Mouse (Mus musculus): Measurements from ENCODE around the gene Med20. TPM values are rescaled to one million over a fixed set of nuclear protein-coding genes. Genes with fewer than 3 reads are reported as not detected.

Med20 gene
- total and polyA plus RNA-seq, 3 experiments: 45.7 to 62.6 TPM; not detected in 1

DNA sequence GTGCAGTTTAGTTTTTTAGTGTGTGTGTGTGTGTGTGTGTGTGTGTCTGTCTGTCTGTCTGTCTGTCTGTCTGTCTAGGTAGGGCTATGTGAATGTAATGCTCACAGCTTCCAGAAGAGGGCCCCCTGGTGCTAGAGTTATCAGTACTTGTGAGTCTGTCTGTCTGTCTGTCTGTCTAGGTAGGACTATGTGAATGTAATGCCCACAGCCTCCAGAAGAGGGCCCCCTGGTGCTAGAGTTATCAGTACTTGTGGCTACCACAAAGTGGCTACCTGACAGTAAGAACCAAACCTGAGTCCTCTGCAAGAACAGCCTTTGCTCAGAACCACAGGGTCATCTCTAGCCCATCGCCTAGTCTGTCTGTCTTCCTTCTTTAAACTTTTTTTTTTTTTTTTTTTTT lies 35.3 kb downstream of the Med20 start:
- Histone ChIP-seq H3K79me2 (ENCODE audit: control insufficient read depth, insufficient read depth, low read length, poor library complexity) (no peaks in the 10 kb centered on the region), H3K36me3 (ENCODE audit: control insufficient read depth in 1 of 2, insufficient read depth in 2 of 2, low read length in 2 of 2) (no peaks in the 10 kb centered on the region), H3K27ac (ENCODE audit: control insufficient read depth, low read depth, low read length) (no peak overlapping the region), H3K9ac (ENCODE audit: control insufficient read depth, low read depth, low read length, poor library complexity, severe bottlenecking) (no peak overlapping the region), H3K9me3 (replicated peaks; ENCODE audit: insufficient read depth, low read length) (no peaks in the 10 kb centered on the region), H3K27me3 (ENCODE audit: control insufficient read depth in 1 of 2, insufficient read depth in 2 of 2, low read length in 2 of 2) (no peaks in the 10 kb centered on the region), H3K4me1 (ENCODE audit: control insufficient read depth in 1 of 2, insufficient read depth in 2 of 2, low read length in 2 of 2) (no peaks in the 10 kb centered on the region), H3K4me3 (ENCODE audit: control insufficient read depth in 1 of 2, insufficient read depth in 1 of 2, low read depth in 2 of 2, low read length in 2 of 2) (no peak overlapping the region)
- DNase-seq (ENCODE audit: low read depth, low spot score): peak; percentile 89
- TF ChIP-seq TCF12 (IDR thresholded peaks at IDR 0.05; ENCODE audit: low read depth, low read length): no peak
- TF ChIP-seq ETS1 (IDR thresholded peaks at IDR 0.05; ENCODE audit: low read depth, low read length): no peak
- TF ChIP-seq USF2 (IDR thresholded peaks at IDR 0.05; ENCODE audit: borderline replicate concordance in 1 of 2, insufficient read depth in 1 of 2, low read depth in 1 of 2, low read length in 2 of 2): no peak
- no peak for TF ChIP-seq MAFK (IDR thresholded peaks at IDR 0.05; ENCODE audit: borderline replicate concordance, low read depth, low read length)
- TF ChIP-seq POLR2AphosphoS5 (IDR thresholded peaks at IDR 0.05; ENCODE audit: borderline replicate concordance, low read depth, low read length): no peak
- TF ChIP-seq ZNF384 (IDR thresholded peaks at IDR 0.05; ENCODE audit: low read depth, low read length): peak; percentile 50; the same call in 1 of the 2 replicates
- no peak for TF ChIP-seq RCOR1 (IDR thresholded peaks at IDR 0.05; ENCODE audit: low read depth, low read length)
- no peak for TF ChIP-seq NELFE (IDR thresholded peaks at IDR 0.05; ENCODE audit: low read depth, low read length)
- 0 out of 2 replicates have a peak, but pooled peaks have one; percentile 35 for TF ChIP-seq TBP (IDR thresholded peaks at IDR 0.05; ENCODE audit: low read depth, low read length)
- peak; percentile 36 for TF ChIP-seq ZC3H11A (IDR thresholded peaks at IDR 0.05; ENCODE audit: low read depth, low read length)
- TF ChIP-seq MXI1 (IDR thresholded peaks at IDR 0.05; ENCODE audit: low read depth, low read length): no peak
- no peak for TF ChIP-seq USF1 (IDR thresholded peaks at IDR 0.05; ENCODE audit: low read depth, low read length)
- TF ChIP-seq CTCF (IDR thresholded peaks at IDR 0.05 in 2 of 3, conservative IDR thresholded peaks at IDR 0.05 in 1 of 3; ENCODE audit: control insufficient read depth in 1 of 3, insufficient read depth in 1 of 3, low read depth in 2 of 3, low read length in 3 of 3, poor library complexity in 1 of 3, severe bottlenecking in 1 of 3): peak; percentile 50 to 81 (median 71)
- TF ChIP-seq EP300 (IDR thresholded peaks at IDR 0.05; ENCODE audit: low read depth in 1 of 2, low read length in 2 of 2): no peak
- TF ChIP-seq MYC (IDR thresholded peaks at IDR 0.05; ENCODE audit: low read depth, low read length): no peak
- TF ChIP-seq ELF1 (IDR thresholded peaks at IDR 0.05; ENCODE audit: low read depth, low read length): no peak
- TF ChIP-seq CHD2 (IDR thresholded peaks at IDR 0.05; ENCODE audit: low read length): no peak
- peak; percentile 56 for TF ChIP-seq GATA1 (IDR thresholded peaks at IDR 0.05; ENCODE audit: low read depth, low read length)
- TF ChIP-seq POLR2A (IDR thresholded peaks at IDR 0.05; ENCODE audit: control insufficient read depth in 1 of 2, insufficient read depth in 1 of 2, low read depth in 1 of 2, low read length in 2 of 2, poor library complexity in 1 of 2): no peak
- no peak for TF ChIP-seq ZMIZ1 (IDR thresholded peaks at IDR 0.05; ENCODE audit: low read depth, low read length)
- TF ChIP-seq RAD21 (IDR thresholded peaks at IDR 0.05; ENCODE audit: low read depth, low read length): peak; percentile 59
- TF ChIP-seq CHD1 (IDR thresholded peaks at IDR 0.05; ENCODE audit: low read depth, low read length): no peak
- no peak for TF ChIP-seq HCFC1 (IDR thresholded peaks at IDR 0.05; ENCODE audit: low read depth, low read length)
- TF ChIP-seq E2F4 (IDR thresholded peaks at IDR 0.05; ENCODE audit: borderline replicate concordance, low read depth, low read length): no peak
- no peak for TF ChIP-seq NRF1 (IDR thresholded peaks at IDR 0.05; ENCODE audit: insufficient read depth, low read depth, low read length, poor library complexity, severe bottlenecking)
- TF ChIP-seq MAZ (IDR thresholded peaks at IDR 0.05; ENCODE audit: low read depth, low read length): no peak
- TF ChIP-seq TAL1 (IDR thresholded peaks at IDR 0.05; ENCODE audit: low read length): no peak
- TF ChIP-seq MAX (IDR thresholded peaks at IDR 0.05; ENCODE audit: low read length): no peak
- no peak for TF ChIP-seq POLR2AphosphoS2 (IDR thresholded peaks at IDR 0.05; ENCODE audit: low read length)
- 0 out of 2 replicates have a peak, but pooled peaks have one; percentile 18 for TF ChIP-seq SIN3A (IDR thresholded peaks at IDR 0.05; ENCODE audit: low read length)
- TF ChIP-seq SMC3 (IDR thresholded peaks at IDR 0.05; ENCODE audit: low read depth, low read length): peak; percentile 63
- TF ChIP-seq BHLHE40 (IDR thresholded peaks at IDR 0.05; ENCODE audit: borderline replicate concordance, low read depth, low read length): no peak
- TF ChIP-seq ZKSCAN1 (IDR thresholded peaks at IDR 0.05; ENCODE audit: low read depth, low read length): no peak
- no peak for TF ChIP-seq MYB (IDR thresholded peaks at IDR 0.05; ENCODE audit: low read depth, low read length)
- no peak for TF ChIP-seq MEF2A (IDR thresholded peaks at IDR 0.05; ENCODE audit: extremely low read depth, insufficient replicate concordance, low read depth, low read length, poor library complexity, severe bottlenecking)
- TF ChIP-seq UBTF (IDR thresholded peaks at IDR 0.05; ENCODE audit: borderline replicate concordance, insufficient read depth, low read depth, low read length): no peak
- no peak for TF ChIP-seq KAT2A (conservative IDR thresholded peaks at IDR 0.05; ENCODE audit: low read depth, low read length)
- TF ChIP-seq GABPA (IDR thresholded peaks at IDR 0.05; ENCODE audit: low read depth, low read length): no peak
